In the genomic region with DNA sequence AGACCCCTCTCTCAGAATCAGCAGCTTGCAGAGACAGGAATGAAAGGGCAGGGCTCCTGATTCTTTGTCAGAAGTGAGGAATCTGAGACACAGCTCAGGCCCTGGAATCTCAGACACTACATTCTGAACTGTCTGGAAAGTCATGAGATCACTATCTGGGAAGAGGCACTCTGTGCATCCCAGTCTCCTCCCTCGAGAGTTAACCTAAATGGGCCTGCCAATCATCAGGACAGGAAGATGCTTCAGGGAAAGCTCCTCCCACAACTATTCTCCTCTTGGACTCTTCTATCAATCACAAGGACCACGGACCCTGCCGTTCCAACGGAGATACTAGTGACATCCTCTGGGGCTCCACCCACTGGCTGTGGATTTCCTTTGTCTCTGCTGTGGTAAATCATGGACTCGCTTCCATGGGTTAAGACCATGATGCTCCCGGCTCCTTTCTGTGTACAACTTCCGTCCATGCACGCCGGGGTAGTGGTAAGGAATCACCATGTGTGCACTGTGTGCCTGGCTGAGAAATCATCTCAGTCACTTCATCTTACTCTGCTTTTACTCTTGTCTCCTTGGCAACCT, we compare ENCODE assay signal across 10 mouse cellular contexts.
DNase-seq lines count a peak whose midpoint lies in the region; ATAC-seq lines count a peak whose summit lies in the region.
"Had no signal": no experiment of that assay in that cellular context is flagged by ENCODE, and none has a peak within 500 bp of the region (broad histone marks: within the 10 kb centered on the region; RNA-seq: fewer than 3 reads in every experiment).

No protein-coding gene starts in this region.

- 59% methylated on average over 9 of the region's 9 CpGs for WGBS in heart, embryonic 15.5 days
- 78% methylated on average over 9 of the region's 9 CpGs for WGBS in midbrain, embryonic 10.5 days
- WGBS in midbrain, embryonic 13.5 days = 81% methylated on average over 9 of the region's 9 CpGs
- 53% methylated on average over 9 of the region's 9 CpGs for WGBS in hindbrain, embryonic 14.5 days

- H3K9ac ChIP-seq in heart, embryonic 15.5 days = no peak overlapping the region
- no peak overlapping the region for H3K9ac ChIP-seq in midbrain, embryonic 13.5 days (replicated peaks)
- H3K9ac ChIP-seq in hindbrain, embryonic 14.5 days = no peak overlapping the region

- H3K4me2 ChIP-seq in heart, embryonic 15.5 days = no peak overlapping the region
- no peak overlapping the region for H3K4me2 ChIP-seq in midbrain, embryonic 13.5 days (replicated peaks)
- no peak overlapping the region for H3K4me2 ChIP-seq in hindbrain, embryonic 14.5 days (replicated peaks)
- H3K4me2 ChIP-seq: heart, embryonic 11.5 days had no signal

- intact Hi-C loops in heart, postnatal 36 days (cut with DNase I) = no loop called here

- H3K27ac ChIP-seq in heart, embryonic 15.5 days = 0 out of 2 replicates have a peak overlapping the region, but pooled peaks have one; percentile 5
- H3K27ac ChIP-seq in midbrain, embryonic 10.5 days (replicated peaks) = peak overlapping the region; percentile 13; the same call in 1 of the 2 replicates
- no peak overlapping the region for H3K27ac ChIP-seq in midbrain, embryonic 13.5 days
- peak overlapping the region; percentile 56; the same call in 1 of the 2 replicates for H3K27ac ChIP-seq in hindbrain, embryonic 14.5 days

- no peak overlapping the region for H3K4me3 ChIP-seq in heart, embryonic 15.5 days
- no peak overlapping the region for H3K4me3 ChIP-seq in midbrain, embryonic 10.5 days
- no peak overlapping the region for H3K4me3 ChIP-seq in midbrain, embryonic 13.5 days (replicated peaks)
- no peak overlapping the region for H3K4me3 ChIP-seq in hindbrain, embryonic 14.5 days (replicated peaks; ENCODE audit: low read length)

- no peaks in the 10 kb centered on the region for H3K9me3 ChIP-seq in heart, embryonic 15.5 days (replicated peaks)
- H3K9me3 ChIP-seq in midbrain, embryonic 10.5 days (replicated peaks) = no peaks in the 10 kb centered on the region
- H3K9me3 ChIP-seq in midbrain, embryonic 13.5 days = no peaks in the 10 kb centered on the region
- no peaks in the 10 kb centered on the region for H3K9me3 ChIP-seq in hindbrain, embryonic 14.5 days (ENCODE audit: control insufficient read depth, low read length)

- DNase-seq in heart, postnatal 36 days = no peak
- DNase-seq in midbrain, embryonic 10.5 days (ENCODE audit: low spot score) = no peak
- DNase-seq in hindbrain, embryonic 14.5 days (ENCODE audit: low spot score) = no peak
- DNase-seq in yolk sac, embryonic 10.5 days (ENCODE audit: low spot score) = peak; percentile 21
- no peak for DNase-seq in frontal cortex, postnatal 10 days (ENCODE audit: low spot score in 2 of 2)
- DNase-seq: left cerebral cortex, postnatal 4 days had no signal

- no peaks in the 10 kb centered on the region for H3K27me3 ChIP-seq in heart, embryonic 15.5 days
- no peaks in the 10 kb centered on the region for H3K27me3 ChIP-seq in midbrain, embryonic 10.5 days (ENCODE audit: low read depth, poor library complexity, severe bottlenecking)
- H3K27me3 ChIP-seq in midbrain, embryonic 13.5 days = no peaks in the 10 kb centered on the region
- H3K27me3 ChIP-seq in hindbrain, embryonic 14.5 days (ENCODE audit: control insufficient read depth, insufficient read depth, low read length) = no peaks in the 10 kb centered on the region

- no peaks in the 10 kb centered on the region for H3K36me3 ChIP-seq in heart, embryonic 15.5 days
- no peaks in the 10 kb centered on the region for H3K36me3 ChIP-seq in midbrain, embryonic 10.5 days
- no peaks in the 10 kb centered on the region for H3K36me3 ChIP-seq in midbrain, embryonic 13.5 days
- no peaks in the 10 kb centered on the region for H3K36me3 ChIP-seq in hindbrain, embryonic 14.5 days (replicated peaks; ENCODE audit: control insufficient read depth, insufficient read depth)

- no peak for ATAC-seq in heart, embryonic 15.5 days (replicated peaks; ENCODE audit: insufficient number of reproducible peaks, insufficient read depth, low FRiP score, low read depth)
- ATAC-seq in midbrain, embryonic 13.5 days = no peak
- no peak for ATAC-seq in hindbrain, embryonic 14.5 days (ENCODE audit: low FRiP score)
- no peak for ATAC-seq in frontal cortex, adult (ENCODE audit: low TSS enrichment)

- peaks cover 19% of the 10 kb centered on the region for H3K4me1 ChIP-seq in heart, embryonic 15.5 days (replicated peaks)
- peaks cover 13% of the 10 kb centered on the region for H3K4me1 ChIP-seq in midbrain, embryonic 10.5 days
- H3K4me1 ChIP-seq in midbrain, embryonic 13.5 days (replicated peaks) = peaks cover 8% of the 10 kb centered on the region
- H3K4me1 ChIP-seq in hindbrain, embryonic 14.5 days (replicated peaks; ENCODE audit: control insufficient read depth, insufficient read depth, low read length) = peaks cover 4% of the 10 kb centered on the region
